Mouse (Mus musculus) gonadal fat pad, adult 2 months (tissue): ENCODE results near the gene Pagr1a. TPM values are rescaled to one million over a fixed set of nuclear protein-coding genes. Genes with fewer than 3 reads are reported as not detected.

Experiments
- DNase-seq: peaks from one replicate; pipeline ENCODE4 v3.0.0-alpha.2; 2012; ENCODE audit warnings: low read depth
- polyA plus RNA-seq: library from polyadenylated mRNA; depleted of rRNA; stranded (reverse); fragments of >200 nt; gene quantifications from 2 replicates; pipeline ENCODE4 v1.2.3, GENCODE M21; 2012

Gene Pagr1a
- polyA plus RNA-seq, 1 experiment = 6.9 TPM

- no peak for DNase-seq
Observed at GRCm38 (mm10) chr7:127020901-127021562, 3.9 kb upstream of the Pagr1a start, which contains the start of the genes Gm42742 and Prrt2. Gene Gm42742 (minus strand): TSS chr7:127021097. Gene Prrt2 (minus strand): TSS chr7:127021211.

DNA sequence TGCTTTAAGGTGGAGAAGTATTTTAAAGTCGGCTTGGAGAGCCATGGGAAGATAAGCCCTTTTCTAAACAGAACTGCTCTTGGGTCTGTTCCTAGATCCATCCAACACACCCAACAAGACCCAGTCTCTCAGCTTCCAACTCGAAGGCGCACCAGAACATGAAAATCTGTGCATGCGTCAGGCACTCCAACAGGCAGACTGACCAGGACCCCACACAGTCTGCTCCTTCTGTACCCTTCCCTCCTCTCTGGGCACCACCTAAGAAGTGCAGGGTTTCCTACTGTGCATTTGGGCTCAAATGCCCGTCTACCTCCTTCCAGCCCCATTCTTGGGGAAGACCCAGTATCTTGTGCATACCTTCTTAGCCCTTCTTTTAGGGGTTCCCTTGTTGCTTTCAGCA lies 3.3 kb upstream of the Pagr1a start:
- no peak for DNase-seq

DNA sequence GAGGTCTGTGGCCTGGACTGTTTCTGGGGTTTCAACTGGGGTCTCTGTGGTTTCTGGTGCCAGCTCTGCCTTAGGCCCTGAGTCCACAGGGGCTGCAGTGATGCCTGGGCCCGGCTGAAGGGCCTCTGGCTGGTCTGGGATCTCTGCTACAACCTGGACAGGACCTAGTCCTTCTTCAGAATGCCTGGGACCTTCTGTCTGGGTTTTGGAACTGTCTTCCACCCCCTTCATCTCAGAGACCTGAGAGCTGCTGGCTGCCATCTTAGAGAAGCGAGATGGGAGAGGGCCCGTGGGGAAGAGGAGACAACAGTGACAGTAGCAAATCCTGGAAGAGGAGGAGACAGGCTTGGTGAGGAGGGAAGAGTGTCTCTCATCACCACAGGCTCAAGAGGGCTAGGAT lies 2.9 kb upstream of the Pagr1a start:
- DNase-seq = no peak

DNA sequence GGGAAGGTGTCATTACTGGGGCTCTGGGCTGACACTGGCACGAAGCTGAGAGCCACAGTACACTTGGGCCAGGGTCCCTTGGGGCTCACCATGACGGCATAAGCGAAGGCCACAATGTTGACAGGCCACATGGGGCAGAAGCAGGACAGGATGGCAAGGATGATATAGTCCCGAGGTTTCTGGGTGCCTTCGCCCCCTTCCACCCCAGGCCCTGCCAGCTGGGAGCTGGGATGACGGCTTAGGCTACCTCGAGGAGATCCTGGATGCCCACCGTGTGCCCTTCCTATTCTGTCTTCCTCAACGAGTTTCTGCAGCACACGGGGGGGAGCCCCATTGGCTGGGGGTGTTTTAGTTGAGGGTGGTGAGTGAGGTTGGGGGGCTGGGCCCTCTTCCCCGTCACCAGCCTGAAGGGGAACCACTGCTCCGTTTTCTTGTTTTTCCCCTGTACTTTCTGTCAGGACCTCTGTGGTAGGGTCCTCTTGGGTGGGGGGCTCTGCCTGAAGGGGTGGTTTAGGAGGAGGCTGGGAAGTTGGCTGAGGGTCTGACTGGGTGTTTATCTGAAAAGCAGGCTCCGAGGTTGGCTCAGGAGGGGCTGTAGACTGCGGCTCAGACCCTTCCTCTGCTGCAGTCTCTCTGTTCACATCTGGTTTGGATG lies 2.3 kb upstream of the Pagr1a start:
- no peak for DNase-seq

- DNase-seq = no peak
Observed at GRCm38 (mm10) chr7:127018416-127019305, 1.5 kb upstream of the Pagr1a start.

- no peak for DNase-seq
Observed at GRCm38 (mm10) chr7:127017950-127018345, 796 bp upstream of the Pagr1a start.

GRCm38 (mm10) chr7:127016486-127016938 lies 640 bp downstream of the Pagr1a start:
- no peak for DNase-seq

- DNase-seq = no peak
Observed at GRCm38 (mm10) chr7:127016481-127016485, 869 bp downstream of the Pagr1a start, which contains the start of gene Pagr1b. Gene Pagr1b (minus strand): TSS chr7:127016484.

DNA sequence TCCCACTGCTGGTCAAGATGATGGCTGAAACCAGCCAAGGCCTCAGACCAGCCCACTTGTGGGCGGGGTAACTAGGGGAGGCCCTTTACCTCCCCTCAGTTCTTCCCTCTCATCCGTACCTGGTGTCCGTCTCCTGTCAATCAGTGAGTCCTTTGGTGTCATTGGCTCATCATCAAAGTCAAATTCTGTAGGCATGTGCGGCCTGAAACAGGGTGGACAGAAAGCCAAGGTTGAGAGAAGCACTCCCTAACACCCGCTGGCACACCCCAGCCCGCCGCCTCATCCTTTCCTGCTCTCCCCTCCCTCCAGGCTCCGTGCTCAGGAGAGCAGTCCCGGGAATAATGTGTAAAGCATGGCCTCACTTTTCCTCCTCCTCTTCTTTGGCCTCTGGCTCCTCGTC lies 1.1 kb downstream of the Pagr1a start:
- no peak for DNase-seq

DNA sequence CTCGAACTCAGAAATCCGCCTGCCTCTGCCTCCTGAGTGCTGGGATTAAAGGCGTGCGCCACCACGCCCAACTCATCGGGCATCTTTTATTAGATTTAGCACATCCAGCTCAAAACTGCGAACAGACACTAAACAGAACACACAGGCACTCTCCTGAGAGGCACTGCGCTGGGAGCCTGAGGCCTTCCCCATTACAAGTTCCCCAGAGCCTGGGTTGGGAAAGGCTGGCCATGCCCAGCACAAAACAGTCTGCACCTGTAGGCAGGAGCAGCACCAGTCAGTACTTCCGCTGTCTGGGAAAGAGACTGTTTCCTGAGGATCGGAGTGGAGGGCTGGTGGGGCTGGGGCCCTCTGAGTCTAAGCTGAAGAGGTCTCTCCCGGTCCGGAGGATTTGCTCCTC lies 2.2 kb downstream of the Pagr1a start:
- no peak for DNase-seq

DNA sequence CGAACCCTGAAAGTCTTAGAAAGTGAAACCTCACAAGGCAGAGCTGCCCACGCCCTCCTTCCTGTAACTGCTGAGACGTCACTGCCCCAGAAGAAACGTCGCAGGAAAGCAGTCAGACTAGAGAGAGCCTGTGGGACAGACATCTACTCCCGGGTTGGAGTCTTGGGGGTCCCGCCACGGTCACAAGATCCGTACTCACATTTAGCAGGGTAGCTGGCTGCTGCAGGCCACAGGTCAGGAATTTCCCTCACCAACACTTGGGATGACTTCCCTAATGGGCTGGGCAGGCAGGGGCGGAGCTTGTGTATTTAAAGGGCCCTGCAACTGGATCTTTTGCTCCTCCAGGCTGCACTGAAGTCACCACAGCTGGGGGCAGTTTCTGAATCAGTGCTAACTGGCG lies 2.8 kb downstream of the Pagr1a start, which contains the start of gene Mvp:
Gene Mvp (minus strand): TSS at position 302 of the 400 bp plus-strand sequence.
- DNase-seq = no peak

GRCm38 (mm10) chr7:127013385-127013784 lies 3.8 kb downstream of the Pagr1a start:
- DNase-seq = no peak

DNA sequence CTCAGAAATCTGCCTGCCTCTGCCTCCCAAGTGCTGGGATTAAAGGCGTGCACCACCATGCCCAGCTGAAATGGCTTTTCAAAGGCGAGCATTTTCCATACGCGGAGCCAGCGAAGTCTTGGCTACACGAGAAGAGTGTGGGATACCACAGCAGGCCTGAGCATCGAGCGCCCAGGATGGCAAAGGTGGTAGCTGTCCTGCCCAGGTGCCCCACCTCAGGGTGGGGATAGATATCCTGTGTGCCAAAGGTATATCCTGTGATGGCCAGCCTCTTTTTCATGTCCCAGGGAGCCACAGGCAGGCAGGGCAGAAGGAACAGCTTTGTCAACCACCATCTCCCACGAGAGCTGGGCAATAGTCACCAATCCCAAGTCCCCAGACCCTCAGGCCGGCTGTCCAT lies 4.3 kb downstream of the Pagr1a start:
- DNase-seq = no peak

- no peak for DNase-seq
Observed at GRCm38 (mm10) chr7:127012374-127012773, 4.8 kb downstream of the Pagr1a start.

- no peak for DNase-seq
Observed at GRCm38 (mm10) chr7:127011717-127012116, 5.4 kb downstream of the Pagr1a start.

DNA sequence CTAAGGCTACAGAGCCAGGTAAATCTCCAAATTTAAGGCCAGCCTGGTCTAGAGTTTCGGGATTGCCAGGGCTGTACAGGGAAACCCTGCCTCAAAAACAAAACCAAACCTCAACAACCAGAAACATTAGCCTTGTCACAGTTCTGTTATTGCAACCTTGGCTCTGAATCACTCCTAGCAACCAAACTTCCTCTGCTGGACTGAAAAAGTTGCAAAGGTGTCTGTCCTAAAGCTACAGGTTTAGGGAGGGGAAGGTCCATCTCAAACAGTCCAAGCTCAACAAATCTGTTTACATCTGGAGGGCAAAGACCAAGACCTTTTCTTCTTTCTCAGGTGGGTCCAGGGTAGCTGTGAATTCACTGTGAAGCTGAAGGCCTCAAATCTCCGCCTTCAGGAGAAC lies 6.1 kb downstream of the Pagr1a start:
- no peak for DNase-seq

DNA sequence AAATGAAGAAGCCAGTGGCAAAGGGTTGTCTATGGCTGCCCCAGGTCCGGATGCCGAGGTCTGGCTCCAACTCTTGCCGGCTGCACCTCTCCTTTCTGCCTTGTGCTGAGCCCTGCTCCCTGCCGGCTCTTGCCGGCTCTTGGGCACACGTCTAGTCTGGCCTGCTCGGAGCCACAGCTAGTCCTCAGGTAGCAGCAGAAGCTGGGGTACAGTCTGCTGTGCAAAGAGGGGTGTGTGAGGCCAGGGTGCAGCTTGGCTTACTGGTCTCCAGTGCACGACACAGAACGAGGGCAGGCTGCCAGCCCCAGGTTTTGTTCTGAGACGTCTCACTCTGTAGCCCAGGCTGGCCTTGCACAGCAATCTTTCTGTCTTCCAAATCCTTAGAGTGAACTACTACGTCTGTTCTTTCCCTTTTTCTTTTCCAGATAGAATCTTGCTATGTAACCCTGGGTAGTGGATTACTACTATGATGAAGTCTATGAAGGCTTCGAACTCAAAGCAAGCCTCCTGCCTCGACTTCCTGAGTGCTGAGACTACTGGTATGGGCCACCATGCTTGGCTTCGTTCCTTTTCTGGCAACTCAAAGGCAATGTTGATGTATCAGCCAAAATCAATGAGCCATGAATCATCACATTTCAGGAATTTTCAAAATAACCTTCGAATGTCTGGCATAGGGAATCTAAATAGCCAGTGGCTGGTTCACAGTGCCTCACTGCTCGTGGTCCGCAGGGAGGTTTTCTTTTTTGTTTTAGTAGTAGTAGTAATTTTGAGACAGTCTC lies 7.7 kb downstream of the Pagr1a start:
- DNase-seq = no peak

GRCm38 (mm10) chr7:127008239-127009019 lies 8.7 kb downstream of the Pagr1a start:
- DNase-seq = no peak

- no peak for DNase-seq
Observed at GRCm38 (mm10) chr7:127007313-127008024, 9.7 kb downstream of the Pagr1a start.

GRCm38 (mm10) chr7:127004122-127004875 lies 12.9 kb downstream of the Pagr1a start:
- no peak for DNase-seq
